Mouse (Mus musculus) MEL (cell line): Measurements from ENCODE around the gene Neo1. TPM values are rescaled to one million over a fixed set of nuclear protein-coding genes. Genes with fewer than 3 reads are reported as not detected.

Source experiments
- DNase-seq: peaks from one replicate; pipeline ENCODE4 v3.0.0; 2011; ENCODE audit warnings: low read depth, low spot score
- H3K27ac ChIP-seq: 2 replicates; pipeline ENCODE4 v1.5.1; 2012; ENCODE audit warnings: low read depth, mild to moderate bottlenecking, control low read depth, low read length, moderate library complexity; ENCODE audit not compliant: control insufficient read depth
- H3K27me3 ChIP-seq, 2 experiments: fragments of 150-350 bp in 1 of 2; sonication (generic) in 1 of 2; 2 replicates each; pipeline ENCODE4 v1.6.1; 2012; ENCODE audit warnings: low read length in 2 of 2, mild to moderate bottlenecking in 2 of 2, improper control_type of control experiment in 1 of 2, moderate library complexity in 1 of 2; ENCODE audit not compliant: insufficient read depth in 2 of 2, control insufficient read depth in 1 of 2
- H3K36me3 ChIP-seq, 2 experiments: 2 replicates each; pipeline ENCODE4 v1.6.1; 2012 to 2014; ENCODE audit warnings: low read length in 2 of 2, improper control_type of control experiment in 1 of 2, inconsistent platforms in 1 of 2, mild to moderate bottlenecking in 1 of 2; ENCODE audit not compliant: insufficient read depth in 2 of 2, control insufficient read depth in 1 of 2
- H3K4me1 ChIP-seq, 2 experiments: fragments of 150-350 bp in 1 of 2; sonication (generic) in 1 of 2; 2 replicates each; pipeline ENCODE4 v1.6.1; 2012; ENCODE audit warnings: low read length in 2 of 2, improper control_type of control experiment in 1 of 2, mild to moderate bottlenecking in 1 of 2; ENCODE audit not compliant: insufficient read depth in 2 of 2, control insufficient read depth in 1 of 2
- H3K4me3 ChIP-seq, 2 experiments: fragments of 150-350 bp in 1 of 2; sonication (generic) in 1 of 2; 2 replicates each; pipeline ENCODE4 v1.5.1; 2012; ENCODE audit warnings: low read depth in 2 of 2, low read length in 2 of 2, mild to moderate bottlenecking in 2 of 2, moderate library complexity in 2 of 2, control low read depth in 1 of 2, improper control_type of control experiment in 1 of 2; ENCODE audit not compliant: control insufficient read depth in 1 of 2, insufficient read depth in 1 of 2
- H3K79me2 ChIP-seq: 2 replicates; pipeline ENCODE4 v1.6.1; 2012; ENCODE audit warnings: mild to moderate bottlenecking, low read length, moderate library complexity; ENCODE audit not compliant: control insufficient read depth, poor library complexity, insufficient read depth
- H3K9ac ChIP-seq: 2 replicates; pipeline ENCODE4 v1.6.1; 2012; ENCODE audit warnings: low read depth, mild to moderate bottlenecking, control low read depth, low read length, moderate library complexity; ENCODE audit not compliant: control insufficient read depth, poor library complexity, severe bottlenecking
- H3K9me3 ChIP-seq: fragments of 150-350 bp; sonication (generic); replicated peaks from 2 replicates; pipeline ENCODE4 v1.6.1; 2012; ENCODE audit warnings: mild to moderate bottlenecking, low read length, improper control_type of control experiment, moderate library complexity; ENCODE audit not compliant: insufficient read depth
- CHD2 ChIP-seq: IDR thresholded peaks from 2 replicates; pipeline ENCODE4 v1.6.1; 2011; ENCODE audit warnings: low read length, improper control_type of control experiment
- CTCF ChIP-seq, 3 experiments: IDR thresholded peaks in 2 of 3; conservative IDR thresholded peaks in 1 of 3; 2 replicates each; pipeline ENCODE4 v1.5.1; 2011 to 2012; ENCODE audit warnings: low read length in 3 of 3, low read depth in 2 of 3, mild to moderate bottlenecking in 2 of 3, improper control_type of control experiment in 1 of 3, inconsistent platforms in 1 of 3, mixed read lengths in 1 of 3, moderate library complexity in 1 of 3; ENCODE audit not compliant: control insufficient read depth in 1 of 3, insufficient read depth in 1 of 3, poor library complexity in 1 of 3, severe bottlenecking in 1 of 3
- EP300 ChIP-seq, 2 experiments: IDR thresholded peaks; 2 replicates each; pipeline ENCODE4 v1.6.1; 2011; ENCODE audit warnings: improper control_type of control experiment in 2 of 2, low read length in 2 of 2, low read depth in 1 of 2, mild to moderate bottlenecking in 1 of 2
- GABPA ChIP-seq: IDR thresholded peaks from 2 replicates; pipeline ENCODE4 v1.6.1; 2012; ENCODE audit warnings: low read depth, mild to moderate bottlenecking, inconsistent platforms, low read length, improper control_type of control experiment, moderate library complexity
- GATA1 ChIP-seq: IDR thresholded peaks from 2 replicates; pipeline ENCODE4 v1.6.1; 2011; ENCODE audit warnings: low read depth, low read length, improper control_type of control experiment
- JUND ChIP-seq: IDR thresholded peaks from 2 replicates; pipeline ENCODE4 v1.6.1; 2011; ENCODE audit warnings: low read depth, mild to moderate bottlenecking, improper control_type of control experiment, low read length
- MAZ ChIP-seq: IDR thresholded peaks from 2 replicates; pipeline ENCODE4 v1.6.1; 2012; ENCODE audit warnings: low read depth, mild to moderate bottlenecking, inconsistent platforms, low read length, improper control_type of control experiment
- MEF2A ChIP-seq: IDR thresholded peaks from 2 replicates; pipeline ENCODE4 v1.6.1; 2014; ENCODE audit warnings: low read depth, mild to moderate bottlenecking, inconsistent platforms, low read length, improper control_type of control experiment; ENCODE audit not compliant: poor library complexity, insufficient replicate concordance, severe bottlenecking; ENCODE audit errors: extremely low read depth
- MXI1 ChIP-seq: IDR thresholded peaks from 2 replicates; pipeline ENCODE4 v1.6.1; 2011; ENCODE audit warnings: mild to moderate bottlenecking, low read depth, low read length, improper control_type of control experiment
- NRF1 ChIP-seq: IDR thresholded peaks from 2 replicates; pipeline ENCODE4 v1.6.1; 2014; ENCODE audit warnings: low read depth, mild to moderate bottlenecking, inconsistent platforms, low read length, improper control_type of control experiment, moderate library complexity; ENCODE audit not compliant: poor library complexity, insufficient read depth, severe bottlenecking
- POLR2A ChIP-seq, 2 experiments: IDR thresholded peaks; 2 replicates each; pipeline ENCODE4 v1.6.1; 2011 to 2012; ENCODE audit warnings: low read length in 2 of 2, mild to moderate bottlenecking in 2 of 2, control low read depth in 1 of 2, improper control_type of control experiment in 1 of 2, low read depth in 1 of 2, moderate library complexity in 1 of 2; ENCODE audit not compliant: control insufficient read depth in 1 of 2, insufficient read depth in 1 of 2, poor library complexity in 1 of 2
- SMC3 ChIP-seq: IDR thresholded peaks from 2 replicates; pipeline ENCODE4 v1.6.1; 2011; ENCODE audit warnings: low read depth, low read length, improper control_type of control experiment
- TBP ChIP-seq: IDR thresholded peaks from 2 replicates; pipeline ENCODE4 v1.8.0; 2011; ENCODE audit warnings: low read depth, low read length, improper control_type of control experiment
- UBTF ChIP-seq: IDR thresholded peaks from 2 replicates; pipeline ENCODE4 v1.6.1; 2012; ENCODE audit warnings: low read depth, mild to moderate bottlenecking, inconsistent platforms, low read length, improper control_type of control experiment, moderate library complexity, borderline replicate concordance; ENCODE audit not compliant: insufficient read depth
- USF1 ChIP-seq: IDR thresholded peaks from 2 replicates; pipeline ENCODE4 v1.6.1; 2014; ENCODE audit warnings: low read depth, mild to moderate bottlenecking, inconsistent platforms, low read length, improper control_type of control experiment, moderate library complexity
- ZC3H11A ChIP-seq: IDR thresholded peaks from 2 replicates; pipeline ENCODE4 v1.6.1; 2012; ENCODE audit warnings: low read depth, mild to moderate bottlenecking, inconsistent platforms, low read length, improper control_type of control experiment
- polyA plus RNA-seq, 2 experiments: library from polyadenylated mRNA; stranded (reverse) in 1 of 2; unstranded in 1 of 2; fragments of >175 nt in 1 of 2; fragments of >200 nt in 1 of 2; gene quantifications; 2 replicates each; pipeline versions ENCODE4 v1.2.1 to v1.2.4; 2012; ENCODE audit warnings: low replicate concordance in 2 of 2, low read depth in 1 of 2; ENCODE audit not compliant: insufficient read length in 2 of 2, insufficient read depth in 1 of 2, missing spikeins in 1 of 2
- total RNA-seq: library from RNA; depleted of rRNA; stranded (reverse); fragments of 300-350 nt; gene quantifications from 2 replicates; pipeline ENCODE4 v1.2.3, GENCODE M21; 2012

The Neo1 gene
- total and polyA plus RNA-seq, 3 experiments, result 0.04 to 0.08 TPM; not detected in 1

DNA sequence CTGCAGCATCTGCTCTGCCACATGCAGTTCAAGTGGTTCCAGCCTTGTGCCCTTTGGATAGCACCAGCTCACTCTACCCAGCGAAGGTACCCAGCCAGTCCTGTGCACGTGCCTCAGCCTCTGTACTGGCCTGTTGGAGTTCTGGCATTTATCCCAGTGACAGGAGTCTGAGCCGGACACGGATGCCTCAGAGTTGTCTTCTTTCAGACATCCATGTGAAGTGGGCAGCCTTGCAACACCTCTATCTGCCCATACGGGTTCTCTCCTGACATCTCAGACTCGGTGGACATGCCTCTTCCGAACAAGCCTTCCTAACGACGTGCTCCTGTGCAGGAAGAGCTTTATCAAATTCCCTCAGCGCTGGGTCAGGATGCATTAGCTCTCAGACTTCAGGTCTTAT is 165.1 kb downstream of the Neo1 start:
- peaks cover 8 to 13% of the 10 kb centered on the region in 2 experiments for H3K27me3 ChIP-seq
- no peak overlapping the region for H3K9ac ChIP-seq
- no peak overlapping the region for H3K4me3 ChIP-seq
- TF ChIP-seq NRF1 (no peak), CHD2 (no peak), MEF2A (no peak), CTCF (IDR thresholded peaks at IDR 0.05 in 2 of 3, conservative IDR thresholded peaks at IDR 0.05 in 1 of 3; ENCODE audit: control insufficient read depth in 1 of 3, insufficient read depth in 1 of 3, low read depth in 2 of 3, low read length in 3 of 3, poor library complexity in 1 of 3, severe bottlenecking in 1 of 3) (no peak), JUND (no peak), POLR2A (IDR thresholded peaks at IDR 0.05; ENCODE audit: control insufficient read depth in 1 of 2, insufficient read depth in 1 of 2, low read depth in 1 of 2, low read length in 2 of 2, poor library complexity in 1 of 2) (no peak), EP300 (IDR thresholded peaks at IDR 0.05; ENCODE audit: low read depth in 1 of 2, low read length in 2 of 2) (no peak), MXI1 (no peak), ZC3H11A (no peak), TBP (no peak), GATA1 (no peak), SMC3 (no peak)
- TF ChIP-seq, all 39 proteins: peak for 0
- no peak overlapping the region for H3K27ac ChIP-seq
- no peaks in the 10 kb centered on the region for H3K36me3 ChIP-seq
- H3K9me3 ChIP-seq, result no peaks in the 10 kb centered on the region
- DNase-seq, result no peak
- no peaks in the 10 kb centered on the region for H3K4me1 ChIP-seq
- no peaks in the 10 kb centered on the region for H3K79me2 ChIP-seq

DNA sequence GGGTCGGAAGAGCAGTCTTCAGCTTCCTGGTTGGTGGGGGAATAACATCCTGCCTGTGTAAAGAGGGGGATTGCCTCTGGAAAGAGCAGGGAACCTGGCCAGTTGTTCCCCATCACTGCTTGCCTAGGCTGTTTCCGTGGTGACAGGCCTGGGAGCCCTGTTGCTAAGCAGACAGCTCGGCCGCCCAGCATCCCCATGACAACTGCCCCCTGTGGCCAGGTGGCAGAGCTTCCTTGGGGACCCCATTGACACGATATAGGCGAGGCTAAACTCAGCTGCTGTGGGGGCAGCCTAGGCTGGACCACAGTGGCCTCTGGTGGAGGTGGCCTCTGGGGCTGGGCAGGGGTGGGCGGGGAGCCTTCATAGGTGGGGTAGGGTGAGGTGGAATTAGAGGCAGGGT is 172.4 kb downstream of the Neo1 start:
- H3K9me3 ChIP-seq, result no peaks in the 10 kb centered on the region
- no peaks in the 10 kb centered on the region for H3K36me3 ChIP-seq
- no peak overlapping the region for H3K4me3 ChIP-seq
- H3K9ac ChIP-seq, result no peak overlapping the region
- no peak for DNase-seq
- no peaks in the 10 kb centered on the region for H3K4me1 ChIP-seq
- H3K27me3 ChIP-seq, result peaks cover 4 to 7% of the 10 kb centered on the region in 2 experiments
- H3K27ac ChIP-seq, result no peak overlapping the region
- no peaks in the 10 kb centered on the region for H3K79me2 ChIP-seq
- TF ChIP-seq CHD2 (no peak), GABPA (no peak), MAZ (no peak), USF1 (no peak), UBTF (no peak), EP300 (IDR thresholded peaks at IDR 0.05; ENCODE audit: low read depth in 1 of 2, low read length in 2 of 2) (no peak)
